9 mouse cellular contexts compared by ENCODE assay signal in the genomic region with DNA sequence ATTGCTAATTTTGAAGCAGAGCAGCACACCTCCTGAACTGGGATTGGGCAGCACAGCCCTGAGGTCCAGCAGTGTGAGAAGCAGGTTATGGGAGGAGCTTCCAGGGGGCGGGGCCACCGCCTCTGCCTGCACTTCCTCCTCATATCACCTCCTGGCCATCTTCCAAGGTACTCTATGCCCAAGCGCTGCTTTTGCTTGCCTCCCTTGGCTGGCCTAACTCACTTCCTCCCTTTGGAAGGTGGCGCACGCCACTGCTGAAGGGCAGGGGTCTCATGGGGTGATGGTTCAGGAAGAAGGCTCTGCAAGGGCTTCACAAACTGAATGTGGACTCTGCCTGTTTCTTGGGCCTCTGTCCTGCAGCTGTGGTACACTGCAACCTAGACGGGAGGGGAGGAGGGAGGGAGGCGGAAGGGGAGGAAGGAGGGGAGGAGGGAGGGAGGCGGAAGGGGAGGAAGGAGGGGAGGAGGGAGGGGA. TPM values are rescaled to one million over a fixed set of nuclear protein-coding genes. Genes with fewer than 3 reads are reported as not detected.
A peak's percentile ranks its signal among the peaks of the same experiment; 100 is the strongest.
DNase-seq lines count a peak whose midpoint lies in the region; ATAC-seq and TF ChIP-seq lines count a peak whose summit lies in the region.
"Had no signal": no experiment of that assay in that cellular context is flagged by ENCODE, and none has a peak within 500 bp of the region (broad histone marks: within the 10 kb centered on the region; RNA-seq: fewer than 3 reads in every experiment).

No protein-coding gene starts in this region.

- no peak for TF ChIP-seq CTCF in layer of hippocampus, adult 2 months (conservative IDR thresholded peaks at IDR 0.05)

- H3K4me2 ChIP-seq in heart, embryonic 14.5 days (ENCODE audit: low read length), result 0 out of 2 replicates have a peak overlapping the region, but pooled peaks have one; percentile 13

- H3K9me3 ChIP-seq in heart, embryonic 14.5 days (ENCODE audit: control insufficient read depth, low read length), result no peaks in the 10 kb centered on the region

- peaks cover 44% of the 10 kb centered on the region for H3K27me3 ChIP-seq in heart, embryonic 14.5 days (ENCODE audit: control insufficient read depth, insufficient read depth, low read length)

- H3K36me3 ChIP-seq in heart, embryonic 14.5 days (ENCODE audit: control insufficient read depth, insufficient read depth, low read length), result no peaks in the 10 kb centered on the region

- no peak overlapping the region for H3K9ac ChIP-seq in heart, embryonic 14.5 days (ENCODE audit: low read length)

- H3K4me3 ChIP-seq in heart, embryonic 14.5 days (ENCODE audit: control insufficient read depth in 1 of 2, insufficient read depth in 1 of 2, low read depth in 1 of 2, low read length in 2 of 2), result no peak overlapping the region
- H3K4me3 ChIP-seq in layer of hippocampus, adult 2 months, result no peak overlapping the region

- WGBS in heart, embryonic 14.5 days, result 3% methylated on average over 5 of the region's 8 CpGs

- ATAC-seq in heart, embryonic 14.5 days (ENCODE audit: insufficient number of reproducible peaks, insufficient read depth, low FRiP score, low read depth), result no peak
- ATAC-seq in megakaryocyte progenitor cell, adult 5-6 weeks (replicated peaks; ENCODE audit: poor library complexity), result peak; percentile 81

- H3K4me1 ChIP-seq in heart, embryonic 14.5 days (ENCODE audit: control insufficient read depth in 2 of 2, insufficient read depth in 2 of 2, low read length in 2 of 2), result peaks cover 2 to 8% of the 10 kb centered on the region in 2 experiments; a peak in 3 of 4 replicates

- DNase-seq in 416B (ENCODE audit: low read depth), result peak; percentile 94
- peak; percentile 40 for DNase-seq in R1 (ENCODE audit: low read depth, low spot score)
- peak; percentile 76 to 87 for DNase-seq in kidney, postnatal 25 days
- DNase-seq in testis, postnatal 14 days (ENCODE audit: low spot score), result peak; percentile 60
- no peak for DNase-seq in layer of hippocampus, adult 2 months (ENCODE audit: low spot score in 2 of 2)
- DNase-seq in gastrocnemius, postnatal 10 days, result no peak

- H3K27ac ChIP-seq in heart, embryonic 14.5 days (replicated peaks in 1 of 2; ENCODE audit: control insufficient read depth in 1 of 2, insufficient read depth in 1 of 2, low read depth in 2 of 2, low read length in 2 of 2), result no peak overlapping the region
- H3K27ac ChIP-seq in layer of hippocampus, adult 2 months, result no peak overlapping the region

RNA-seq across cellular contexts. Expression of gene Zfp663, which starts 1.4 kb away (rescaled TPM):
- 0.39 TPM in 1 of 2 replicates, not detected in the other for polyA plus RNA-seq in heart, embryonic 14.5 days (2014; fragmentation: Nextera tagmentation; extraction: Ambion mirVana)
- not detected in 2 replicates for total RNA-seq in megakaryocyte progenitor cell, adult 5-6 weeks (2015)
- total RNA-seq in megakaryocyte progenitor cell, adult 5-6 weeks (2017), result not detected in 2 replicates
- total RNA-seq in layer of hippocampus, adult 2 months (2021), result under 1 TPM in 1 of 2 experiments, not detected in 1; 0.20 TPM
- total RNA-seq in gastrocnemius, postnatal 10 days (2021), result under 1 TPM in 1 of 2 experiments, not detected in 1; 0.23 TPM

RNA-seq across cellular contexts. Expression of gene Zfp334, which starts 21.0 kb away (rescaled TPM):
- polyA plus RNA-seq in heart, embryonic 14.5 days (2014; fragmentation: Nextera tagmentation; extraction: Ambion mirVana), result 6.6 and 6.7 TPM in 2 replicates
- not detected in 2 replicates for total RNA-seq in megakaryocyte progenitor cell, adult 5-6 weeks (2015)
- not detected in 2 replicates for total RNA-seq in megakaryocyte progenitor cell, adult 5-6 weeks (2017)
- total RNA-seq in layer of hippocampus, adult 2 months (2021), result 10 to 100 TPM; 14.0 to 15.3 TPM
- 1 to 10 TPM; 2.8 to 3.9 TPM for total RNA-seq in gastrocnemius, postnatal 10 days (2021)

RNA-seq across cellular contexts. Expression of gene Ocstamp, which starts 33.1 kb away (rescaled TPM):
- not detected in 2 replicates for polyA plus RNA-seq in heart, embryonic 14.5 days (2014; fragmentation: Nextera tagmentation; extraction: Ambion mirVana)
- total RNA-seq in megakaryocyte progenitor cell, adult 5-6 weeks (2015), result not detected in 2 replicates
- not detected in 2 replicates for total RNA-seq in megakaryocyte progenitor cell, adult 5-6 weeks (2017)
- not detected for total RNA-seq in layer of hippocampus, adult 2 months (2021)
- total RNA-seq in gastrocnemius, postnatal 10 days (2021), result 1 to 10 TPM in 1 of 2 experiments, under 1 TPM in 1; 0.14 to 1.3 TPM
- polyA plus RNA-seq: cortical plate, adult 2 months had no signal

RNA-seq across cellular contexts. Expression of gene Elmo2, which starts 40.8 kb away (rescaled TPM):
- polyA plus RNA-seq in heart, embryonic 14.5 days (2014; fragmentation: Nextera tagmentation; extraction: Ambion mirVana), result 40.1 and 44.9 TPM in 2 replicates
- total RNA-seq in megakaryocyte progenitor cell, adult 5-6 weeks (2015), result 45.9 and 49.3 TPM in 2 replicates
- total RNA-seq in megakaryocyte progenitor cell, adult 5-6 weeks (2017), result 30.6 and 32.2 TPM in 2 replicates
- total RNA-seq in layer of hippocampus, adult 2 months (2021), result 100 to 1,000 TPM; 200 to 202 TPM
- 10 to 100 TPM; 20.3 to 24.3 TPM for total RNA-seq in gastrocnemius, postnatal 10 days (2021)

Comparison
In these comparisons a context has a peak if more than half of its experiments do, and no peak if none do; other contexts are left out.
1. DNase-seq: peak in 416B (single experiment), R1 (single experiment), kidney, postnatal 25 days (2 of 2) and testis, postnatal 14 days (single experiment); none in layer of hippocampus, adult 2 months (0 of 2) and gastrocnemius, postnatal 10 days (single experiment).